Mouse (Mus musculus) heart, embryonic 16.5 days (tissue): ENCODE measurements around the gene Gm13278. TPM values are rescaled to one million over a fixed set of nuclear protein-coding genes. Genes with fewer than 3 reads are reported as not detected.
A peak's percentile ranks its signal among the peaks of the same experiment; 100 is the strongest.
"Not testable (repeated sequence)": the region's sequence is repeated elsewhere in the genome, so short reads cannot be mapped to it uniquely, and the experiment has no call there.

Experiments used
- ATAC-seq: fragments of 200-750 bp; cut with Nextera tagmentation; replicated peaks from 2 replicates; pipeline ENCODE4 v1.8.0; 2017; ENCODE audit warnings: moderate number of reproducible peaks; ENCODE audit not compliant: insufficient read depth, low FRiP score; ENCODE audit errors: extremely low read depth
- H3K27ac ChIP-seq: fragments of 300-500 bp; sonication (generic); 2 replicates; pipeline ENCODE4 v1.5.1; 2014; ENCODE audit warnings: mild to moderate bottlenecking, low read length, control low read depth, moderate library complexity
- H3K27me3 ChIP-seq: fragments of 300-500 bp; sonication (generic); 2 replicates; pipeline ENCODE4 v1.6.1; 2014; ENCODE audit warnings: low read length, mixed read lengths; ENCODE audit not compliant: control insufficient read depth, insufficient read depth
- H3K36me3 ChIP-seq: fragments of 300-500 bp; sonication (generic); 2 replicates; pipeline ENCODE4 v1.6.1; 2014; ENCODE audit not compliant: control insufficient read depth, insufficient read depth
- H3K4me1 ChIP-seq: fragments of 300-500 bp; sonication (generic); 2 replicates; pipeline ENCODE4 v1.6.1; 2014; ENCODE audit warnings: low read length, mixed read lengths; ENCODE audit not compliant: control insufficient read depth, insufficient read depth
- H3K4me2 ChIP-seq: fragments of 300-500 bp; sonication (generic); 2 replicates; pipeline ENCODE4 v1.6.1; 2014; ENCODE audit warnings: low read depth, mild to moderate bottlenecking, control low read depth, low read length
- H3K4me3 ChIP-seq: fragments of 300-500 bp; sonication (generic); 2 replicates; pipeline ENCODE4 v1.5.1; 2014; ENCODE audit warnings: mild to moderate bottlenecking, control low read depth, low read length
- H3K9ac ChIP-seq: fragments of 300-500 bp; sonication (generic); 2 replicates; pipeline ENCODE4 v1.6.1; 2014; ENCODE audit warnings: low read length, control low read depth
- H3K9me3 ChIP-seq: fragments of 300-500 bp; sonication (generic); replicated peaks from 2 replicates; pipeline ENCODE4 v1.6.1; 2016; ENCODE audit warnings: low read length; ENCODE audit not compliant: control insufficient read depth
- WGBS: fragments of 180-500 bp; shearing (Covaris S2); extraction: QIAGEN DNeasy Blood & Tissue Kit; methylation state at CpG from one replicate; pipeline ENCODE4 v1.1.7; 2014; 5-methylcytosine and 5-hydroxymethylcytosine counted together
- polyA plus RNA-seq: library from polyadenylated mRNA; unstranded; fragments of >200 nt; fragmentation: Nextera tagmentation; extraction: Ambion mirVana; gene quantifications from 2 replicates; pipeline ENCODE4 v1.2.1, GENCODE M21; 2015

Gm13278 gene
- polyA plus RNA-seq, 1 experiment from 2014 or later, result not detected

GRCm38 (mm10) chr4:88805761-88806160, 14.4 kb downstream of the Gm13278 start:
- 0% methylated on average over 9 of the region's 34 CpGs for WGBS
- not testable (repeated sequence) for H3K27me3 ChIP-seq, H3K4me2 ChIP-seq, H3K4me1 ChIP-seq, H3K36me3 ChIP-seq, ATAC-seq, H3K27ac ChIP-seq, H3K9ac ChIP-seq, H3K9me3 ChIP-seq
- H3K4me3 ChIP-seq, result peak overlapping the region; percentile 34

- no peaks in the 10 kb centered on the region for H3K27me3 ChIP-seq
- H3K9ac ChIP-seq, result no peak within 1 kb of the TSS
- 54% methylated on average over 3 of the region's 3 CpGs for WGBS
- ATAC-seq, result no peak
- H3K4me2 ChIP-seq, result no peak within 1 kb of the TSS
- no peaks in the 10 kb centered on the region for H3K9me3 ChIP-seq
- H3K4me1 ChIP-seq, result no peaks in the 10 kb centered on the region
- H3K36me3 ChIP-seq, result no peaks in the 10 kb centered on the region
- H3K4me3 ChIP-seq, result no peak within 1 kb of the TSS
- H3K27ac ChIP-seq, result no peak within 1 kb of the TSS
Measured at GRCm38 (mm10) chr4:88815928-88816327, 24.6 kb downstream of the Gm13278 start, which contains the start of gene Ifna7. Ifna7 (plus strand) TSS chr4:88816228.

GRCm38 (mm10) chr4:88819659-88820058, 28.3 kb downstream of the Gm13278 start, which contains the start of gene Ifna11:
Ifna11 (plus strand) TSS chr4:88819959.
- Histone ChIP-seq H3K4me3 (no peak within 1 kb of the TSS), H3K27ac (no peak within 1 kb of the TSS), H3K27me3 (no peaks in the 10 kb centered on the region), H3K36me3 (no peaks in the 10 kb centered on the region), H3K9me3 (no peaks in the 10 kb centered on the region), H3K4me1 (no peaks in the 10 kb centered on the region), H3K4me2 (no peak within 1 kb of the TSS), H3K9ac (no peak within 1 kb of the TSS)
- ATAC-seq, result no peak
- 60% methylated on average over 1 of the region's 1 CpGs for WGBS

GRCm38 (mm10) chr4:88822995-88823394, 31.6 kb downstream of the Gm13278 start:
- H3K27me3 ChIP-seq, result no peaks in the 10 kb centered on the region
- WGBS, result 21% methylated on average over 4 of the region's 4 CpGs
- no peaks in the 10 kb centered on the region for H3K36me3 ChIP-seq
- no peak overlapping the region for H3K27ac ChIP-seq
- H3K9me3 ChIP-seq, result no peaks in the 10 kb centered on the region
- no peak overlapping the region for H3K4me3 ChIP-seq
- H3K4me2 ChIP-seq, result no peak overlapping the region
- H3K9ac ChIP-seq, result no peak overlapping the region
- ATAC-seq, result no peak
- no peaks in the 10 kb centered on the region for H3K4me1 ChIP-seq

GRCm38 (mm10) chr4:88827116-88827515, 35.8 kb downstream of the Gm13278 start, which contains the start of gene Ifna6:
Ifna6 (plus strand) TSS chr4:88827416.
- not testable (repeated sequence) for H3K9me3 ChIP-seq, H3K4me2 ChIP-seq, H3K27ac ChIP-seq, H3K9ac ChIP-seq, ATAC-seq, H3K36me3 ChIP-seq, H3K4me1 ChIP-seq, H3K4me3 ChIP-seq, H3K27me3 ChIP-seq

- no peaks in the 10 kb centered on the region for H3K36me3 ChIP-seq
Measured at GRCm38 (mm10) chr4:88830523-88830922, 39.2 kb downstream of the Gm13278 start.

GRCm38 (mm10) chr4:88835225-88835624, 43.9 kb downstream of the Gm13278 start, which contains the start of gene Ifna5:
Ifna5 (plus strand) TSS chr4:88835525.
- not testable (repeated sequence) for H3K9ac ChIP-seq, H3K9me3 ChIP-seq, H3K4me2 ChIP-seq, H3K4me3 ChIP-seq, H3K27me3 ChIP-seq, ATAC-seq, H3K4me1 ChIP-seq, H3K27ac ChIP-seq, H3K36me3 ChIP-seq
- 70% methylated on average over 1 of the region's 1 CpGs for WGBS

More at GRCm38 (mm10) chr4:88830523-88830922, 39.2 kb downstream of the Gm13278 start:
- ATAC-seq, result no peak
- Histone ChIP-seq H3K4me1 (no peaks in the 10 kb centered on the region), H3K4me2 (no peak overlapping the region), H3K9ac (no peak overlapping the region), H3K4me3 (no peak overlapping the region), H3K27me3 (no peaks in the 10 kb centered on the region), H3K27ac (no peak overlapping the region), H3K9me3 (no peaks in the 10 kb centered on the region)
- WGBS, result 15% methylated on average over 4 of the region's 4 CpGs

- Histone ChIP-seq H3K4me3 (no peak overlapping the region), H3K27me3 (no peaks in the 10 kb centered on the region), H3K4me2 (no peak overlapping the region), H3K9me3 (no peaks in the 10 kb centered on the region), H3K9ac (no peak overlapping the region), H3K36me3 (no peaks in the 10 kb centered on the region), H3K27ac (no peak overlapping the region), H3K4me1 (no peaks in the 10 kb centered on the region)
- no peak for ATAC-seq
- 30% methylated on average over 3 of the region's 3 CpGs for WGBS
Measured at GRCm38 (mm10) chr4:88838828-88839227, 47.5 kb downstream of the Gm13278 start.

- no peak overlapping the region for H3K27ac ChIP-seq
- H3K4me3 ChIP-seq, result no peak overlapping the region
- H3K9me3 ChIP-seq, result no peaks in the 10 kb centered on the region
- H3K4me1 ChIP-seq, result no peaks in the 10 kb centered on the region
- WGBS, result 48% methylated on average over 3 of the region's 3 CpGs
- no peaks in the 10 kb centered on the region for H3K36me3 ChIP-seq
- no peaks in the 10 kb centered on the region for H3K27me3 ChIP-seq
- ATAC-seq, result no peak
- H3K9ac ChIP-seq, result no peak overlapping the region
- H3K4me2 ChIP-seq, result no peak overlapping the region
Measured at GRCm38 (mm10) chr4:88840058-88840457, 48.7 kb downstream of the Gm13278 start.
